Mouse (Mus musculus) heart, embryonic 16.5 days (tissue): ENCODE results near the gene Gm49340. TPM values are rescaled to one million over a fixed set of nuclear protein-coding genes. Genes with fewer than 3 reads are reported as not detected.

Experiments used
- ATAC-seq: fragments of 200-750 bp; cut with Nextera tagmentation; replicated peaks from 2 replicates; pipeline ENCODE4 v1.8.0; 2017; ENCODE audit warnings: moderate number of reproducible peaks; ENCODE audit not compliant: insufficient read depth, low FRiP score; ENCODE audit errors: extremely low read depth
- H3K27ac ChIP-seq: fragments of 300-500 bp; sonication (generic); 2 replicates; pipeline ENCODE4 v1.5.1; 2014; ENCODE audit warnings: mild to moderate bottlenecking, low read length, control low read depth, moderate library complexity
- H3K27me3 ChIP-seq: fragments of 300-500 bp; sonication (generic); 2 replicates; pipeline ENCODE4 v1.6.1; 2014; ENCODE audit warnings: low read length, mixed read lengths; ENCODE audit not compliant: control insufficient read depth, insufficient read depth
- H3K36me3 ChIP-seq: fragments of 300-500 bp; sonication (generic); 2 replicates; pipeline ENCODE4 v1.6.1; 2014; ENCODE audit not compliant: control insufficient read depth, insufficient read depth
- H3K4me1 ChIP-seq: fragments of 300-500 bp; sonication (generic); 2 replicates; pipeline ENCODE4 v1.6.1; 2014; ENCODE audit warnings: low read length, mixed read lengths; ENCODE audit not compliant: control insufficient read depth, insufficient read depth
- H3K4me2 ChIP-seq: fragments of 300-500 bp; sonication (generic); 2 replicates; pipeline ENCODE4 v1.6.1; 2014; ENCODE audit warnings: low read depth, mild to moderate bottlenecking, control low read depth, low read length
- H3K4me3 ChIP-seq: fragments of 300-500 bp; sonication (generic); 2 replicates; pipeline ENCODE4 v1.5.1; 2014; ENCODE audit warnings: mild to moderate bottlenecking, control low read depth, low read length
- H3K9ac ChIP-seq: fragments of 300-500 bp; sonication (generic); 2 replicates; pipeline ENCODE4 v1.6.1; 2014; ENCODE audit warnings: low read length, control low read depth
- H3K9me3 ChIP-seq: fragments of 300-500 bp; sonication (generic); replicated peaks from 2 replicates; pipeline ENCODE4 v1.6.1; 2016; ENCODE audit warnings: low read length; ENCODE audit not compliant: control insufficient read depth
- WGBS: fragments of 180-500 bp; shearing (Covaris S2); extraction: QIAGEN DNeasy Blood & Tissue Kit; methylation state at CpG from one replicate; pipeline ENCODE4 v1.1.7; 2014; 5-methylcytosine and 5-hydroxymethylcytosine counted together
- polyA plus RNA-seq: library from polyadenylated mRNA; unstranded; fragments of >200 nt; fragmentation: Nextera tagmentation; extraction: Ambion mirVana; gene quantifications from 2 replicates; pipeline ENCODE4 v1.2.1, GENCODE M21; 2015

Gene Gm49340
- polyA plus RNA-seq = not detected in 2 replicates

DNA sequence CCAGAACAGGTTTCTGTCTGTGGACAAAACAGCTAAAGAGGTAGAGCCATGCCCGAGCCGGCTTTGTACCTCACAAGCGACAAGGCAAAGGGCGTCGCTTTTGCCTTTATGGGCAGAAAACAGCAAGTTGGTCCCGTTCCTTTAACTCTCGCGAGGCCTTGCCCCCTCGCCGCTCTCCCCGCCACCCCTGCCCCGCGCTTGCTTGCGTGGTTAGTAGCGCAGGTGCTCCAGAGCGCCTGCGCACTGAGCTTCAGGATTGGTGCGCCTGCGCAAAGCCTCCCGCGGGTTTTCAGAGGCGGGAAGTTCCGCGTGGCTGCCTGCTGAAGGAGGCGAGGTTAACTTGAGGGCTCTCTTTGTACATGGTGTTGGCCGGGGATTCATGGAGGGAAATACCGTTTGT, at the start of gene Gm49340, which contains the start of the genes Aspa and Spata22:
Gm49340 (plus strand) TSS at position 300 of the 400 bp plus-strand sequence.
Aspa (minus strand) TSS at position 155 of the 400 bp plus-strand sequence.
Spata22 (plus strand) TSS at position 300 of the 400 bp plus-strand sequence.
- no peaks in the 10 kb centered on the region for H3K9me3 ChIP-seq
- no peaks in the 10 kb centered on the region for H3K4me1 ChIP-seq
- no peak within 1 kb of the TSS for H3K9ac ChIP-seq
- no peak for ATAC-seq
- no peaks in the 10 kb centered on the region for H3K27me3 ChIP-seq
- no peak within 1 kb of the TSS for H3K27ac ChIP-seq
- no peak within 1 kb of the TSS for H3K4me2 ChIP-seq
- WGBS = 72% methylated on average over 27 of the region's 27 CpGs
- H3K4me3 ChIP-seq = no peak within 1 kb of the TSS
- no peaks in the 10 kb centered on the region for H3K36me3 ChIP-seq

DNA sequence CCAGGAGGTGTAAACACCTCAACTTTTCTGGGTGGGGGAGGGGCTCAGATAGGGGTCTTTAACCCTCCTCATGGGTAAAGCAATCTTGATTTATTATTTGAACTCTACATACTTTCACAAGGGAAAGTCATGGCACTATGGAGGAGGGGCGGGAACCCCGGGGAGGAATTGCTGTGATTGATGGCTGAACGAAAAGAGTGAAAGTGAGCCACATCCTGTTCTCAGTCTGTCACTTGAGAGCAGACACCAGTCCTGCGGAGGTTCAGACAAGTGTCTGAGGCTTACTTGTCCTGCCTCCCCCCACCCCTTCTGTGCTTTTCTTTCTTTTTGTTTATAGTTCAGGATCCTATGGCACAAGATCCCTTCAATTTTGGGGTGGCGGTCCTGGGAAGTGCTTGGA, 48.8 kb upstream of the Gm49340 start:
- H3K9ac ChIP-seq = no peak overlapping the region
- no peaks in the 10 kb centered on the region for H3K27me3 ChIP-seq
- no peak for ATAC-seq
- H3K36me3 ChIP-seq = no peaks in the 10 kb centered on the region
- no peaks in the 10 kb centered on the region; the same call in 1 of the 2 replicates for H3K4me1 ChIP-seq
- WGBS = 33% methylated on average over 5 of the region's 5 CpGs
- H3K4me3 ChIP-seq = no peak overlapping the region
- no peak overlapping the region for H3K27ac ChIP-seq
- no peaks in the 10 kb centered on the region for H3K9me3 ChIP-seq
- H3K4me2 ChIP-seq = no peak overlapping the region

- H3K27ac ChIP-seq = no peak overlapping the region
Measured at GRCm38 (mm10) chr11:73281528-73282027, 48.0 kb upstream of the Gm49340 start.

GRCm38 (mm10) chr11:73283369-73283768, 46.2 kb upstream of the Gm49340 start:
- ATAC-seq = 0 out of 2 replicates have a peak, but pooled peaks have one; percentile 4
- WGBS = 41% methylated on average over 9 of the region's 9 CpGs
- H3K27ac ChIP-seq = no peak overlapping the region

More at GRCm38 (mm10) chr11:73281528-73282027, 48.0 kb upstream of the Gm49340 start:
- peak; percentile 59 for ATAC-seq
- peak overlapping the region; percentile 39 for H3K4me3 ChIP-seq
- peak overlapping the region; percentile 31; the same call in 1 of the 2 replicates for H3K9ac ChIP-seq
- H3K4me1 ChIP-seq = no peaks in the 10 kb centered on the region; the same call in 1 of the 2 replicates
- no peaks in the 10 kb centered on the region for H3K27me3 ChIP-seq
- H3K4me2 ChIP-seq = peak overlapping the region; percentile 63
- WGBS = 3% methylated on average over 16 of the region's 16 CpGs
- no peaks in the 10 kb centered on the region for H3K9me3 ChIP-seq
- H3K36me3 ChIP-seq = no peaks in the 10 kb centered on the region

DNA sequence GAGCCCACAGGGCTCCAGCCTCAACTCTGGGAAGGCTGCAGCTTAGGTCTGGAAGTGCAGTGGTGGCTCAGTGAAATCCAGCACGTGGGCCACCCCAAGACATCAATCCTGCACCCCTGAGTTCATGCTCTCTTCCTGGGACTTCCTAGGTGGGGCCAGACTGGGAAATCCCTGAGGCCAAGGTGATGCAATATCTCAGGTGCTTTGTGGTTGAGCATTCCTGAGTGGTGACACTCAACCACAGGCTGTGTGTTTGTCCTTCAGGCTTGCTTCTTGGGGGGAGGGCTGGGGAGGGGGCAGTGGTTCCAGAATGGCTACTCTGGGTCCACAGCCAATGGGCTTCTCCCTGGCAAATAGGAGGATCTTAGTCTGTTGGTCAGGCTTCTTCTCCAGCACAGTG, 45.6 kb upstream of the Gm49340 start:
- 37% methylated on average over 1 of the region's 1 CpGs for whole genome bisulfite sequencing
- no peaks in the 10 kb centered on the region for H3K27me3 ChIP-seq
- no peak overlapping the region for H3K4me2 ChIP-seq
- H3K9me3 ChIP-seq = no peaks in the 10 kb centered on the region
- ATAC-seq = no peak
- H3K27ac ChIP-seq = 0 out of 2 replicates have a peak overlapping the region, but pooled peaks have one; percentile 10
- no peak overlapping the region for H3K9ac ChIP-seq
- H3K4me3 ChIP-seq = no peak overlapping the region
- H3K4me1 ChIP-seq = no peaks in the 10 kb centered on the region; the same call in 1 of the 2 replicates
- no peaks in the 10 kb centered on the region for H3K36me3 ChIP-seq

More at GRCm38 (mm10) chr11:73283369-73283768, 46.2 kb upstream of the Gm49340 start:
- Histone ChIP-seq H3K9me3 (no peaks in the 10 kb centered on the region), H3K4me1 (no peaks in the 10 kb centered on the region; the same call in 1 of the 2 replicates), H3K4me3 (no peak overlapping the region), H3K36me3 (no peaks in the 10 kb centered on the region), H3K9ac (no peak overlapping the region), H3K27me3 (no peaks in the 10 kb centered on the region), H3K4me2 (no peak overlapping the region)

- no peak overlapping the region for H3K9ac ChIP-seq
- H3K4me1 ChIP-seq = no peaks in the 10 kb centered on the region; the same call in 1 of the 2 replicates
- H3K4me2 ChIP-seq = no peak overlapping the region
- H3K27me3 ChIP-seq = no peaks in the 10 kb centered on the region
- ATAC-seq = no peak
- no peak overlapping the region for H3K4me3 ChIP-seq
- no peaks in the 10 kb centered on the region for H3K9me3 ChIP-seq
- no peaks in the 10 kb centered on the region for H3K36me3 ChIP-seq
- no peak overlapping the region for H3K27ac ChIP-seq
Measured at GRCm38 (mm10) chr11:73284351-73284750, 45.2 kb upstream of the Gm49340 start.

DNA sequence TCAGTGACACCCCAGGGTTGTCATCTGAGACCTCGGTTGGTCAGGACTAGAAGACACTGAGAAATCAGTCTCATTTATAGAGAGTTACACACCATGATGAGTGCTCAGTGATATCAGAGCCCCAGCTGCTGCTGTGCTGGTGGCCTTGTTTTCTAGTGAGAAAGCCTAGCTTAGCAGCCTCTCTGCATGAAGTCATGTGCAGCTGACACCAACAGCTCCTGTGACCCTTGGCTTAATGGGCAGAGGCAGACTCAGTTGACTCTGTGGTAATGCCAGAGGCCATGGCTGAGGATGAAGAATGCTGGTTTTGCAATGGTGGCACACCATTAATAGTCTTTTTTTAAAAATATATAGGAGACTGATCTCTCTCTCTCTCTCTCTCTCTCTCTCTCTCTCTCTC, 39.9 kb upstream of the Gm49340 start:
- Histone ChIP-seq H3K4me2 (no peak overlapping the region), H3K9ac (no peak overlapping the region), H3K4me1 (no peaks in the 10 kb centered on the region), H3K27me3 (no peaks in the 10 kb centered on the region), H3K9me3 (no peaks in the 10 kb centered on the region), H3K4me3 (no peak overlapping the region), H3K27ac (no peak overlapping the region), H3K36me3 (no peaks in the 10 kb centered on the region)
- WGBS = 75% methylated on average over 1 of the region's 1 CpGs
- no peak for ATAC-seq

DNA sequence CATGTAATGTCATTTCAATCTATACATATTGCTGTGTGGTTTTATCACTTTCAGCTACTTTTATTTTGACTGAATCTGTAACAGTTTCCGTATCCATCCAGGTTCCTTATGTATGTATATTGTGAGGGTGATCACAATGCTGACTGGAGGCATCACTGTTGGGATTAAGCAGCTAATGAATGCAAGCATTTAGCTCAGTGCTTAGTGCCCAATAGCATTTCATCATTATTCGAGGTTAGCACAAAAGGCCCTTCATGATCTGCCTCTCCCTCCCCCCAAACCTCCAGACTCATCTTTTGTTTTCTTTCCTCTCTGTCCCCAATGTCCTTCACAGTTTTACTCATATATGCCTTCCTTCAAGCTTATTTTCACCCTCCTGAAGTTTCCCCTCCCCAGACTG, 26.4 kb upstream of the Gm49340 start:
- no peaks in the 10 kb centered on the region for H3K9me3 ChIP-seq
- ATAC-seq = no peak
- no peak overlapping the region for H3K4me2 ChIP-seq
- no peak overlapping the region for H3K9ac ChIP-seq
- H3K4me1 ChIP-seq = no peaks in the 10 kb centered on the region
- H3K27me3 ChIP-seq = no peaks in the 10 kb centered on the region
- H3K4me3 ChIP-seq = no peak overlapping the region
- H3K36me3 ChIP-seq = no peaks in the 10 kb centered on the region
- no peak overlapping the region for H3K27ac ChIP-seq
- WGBS = 61% methylated on average over 2 of the region's 2 CpGs

- no peaks in the 10 kb centered on the region for H3K4me1 ChIP-seq
- H3K9ac ChIP-seq = no peak overlapping the region
- H3K9me3 ChIP-seq = no peaks in the 10 kb centered on the region
- no peaks in the 10 kb centered on the region for H3K36me3 ChIP-seq
- no peak for ATAC-seq
- no peak overlapping the region for H3K4me3 ChIP-seq
- H3K4me2 ChIP-seq = no peak overlapping the region
- H3K27ac ChIP-seq = no peak overlapping the region
- no peaks in the 10 kb centered on the region for H3K27me3 ChIP-seq
- 36% methylated on average over 3 of the region's 3 CpGs for whole genome bisulfite sequencing
Measured at GRCm38 (mm10) chr11:73315961-73316360, 13.6 kb upstream of the Gm49340 start.
